Mouse (Mus musculus) hindbrain, embryonic 16.5 days (tissue): Measurements from ENCODE around the gene Wipi1. TPM values are rescaled to one million over a fixed set of nuclear protein-coding genes. Genes with fewer than 3 reads are reported as not detected.

Experiments used
- ATAC-seq: fragments of 200-750 bp; cut with Nextera tagmentation; 2 replicates; pipeline ENCODE4 v1.8.0; 2017; ENCODE audit warnings: moderate TSS enrichment, moderate library complexity
- H3K27ac ChIP-seq: fragments of 300-500 bp; sonication (generic); 2 replicates; pipeline ENCODE4 v1.5.1; 2014; ENCODE audit warnings: low read depth, mild to moderate bottlenecking, control low read depth, low read length, moderate library complexity
- H3K27me3 ChIP-seq: fragments of 300-500 bp; sonication (generic); replicated peaks from 2 replicates; pipeline ENCODE4 v1.6.1; 2014; ENCODE audit warnings: low read length; ENCODE audit not compliant: control insufficient read depth, insufficient read depth
- H3K36me3 ChIP-seq: fragments of 300-500 bp; sonication (generic); 2 replicates; pipeline ENCODE4 v1.6.1; 2014; ENCODE audit warnings: mild to moderate bottlenecking, low read length, moderate library complexity, mixed read lengths; ENCODE audit not compliant: control insufficient read depth, insufficient read depth
- H3K4me1 ChIP-seq: fragments of 300-500 bp; sonication (generic); 2 replicates; pipeline ENCODE4 v1.6.1; 2014; ENCODE audit warnings: low read depth, low read length; ENCODE audit not compliant: control insufficient read depth, insufficient read depth
- H3K4me2 ChIP-seq: fragments of 300-500 bp; sonication (generic); 2 replicates; pipeline ENCODE4 v1.6.1; 2014; ENCODE audit warnings: mild to moderate bottlenecking, low read length, control low read depth, moderate library complexity
- H3K4me3 ChIP-seq: fragments of 300-500 bp; sonication (generic); 2 replicates; pipeline ENCODE4 v1.5.1; 2014; ENCODE audit warnings: mild to moderate bottlenecking, low read length, control low read depth, moderate library complexity
- H3K9ac ChIP-seq: fragments of 300-500 bp; sonication (generic); 2 replicates; pipeline ENCODE4 v1.6.1; 2014; ENCODE audit warnings: low read depth, mild to moderate bottlenecking, control low read depth, low read length, moderate library complexity
- H3K9me3 ChIP-seq: fragments of 300-500 bp; sonication (generic); 2 replicates; pipeline ENCODE4 v1.6.1; 2014; ENCODE audit warnings: mild to moderate bottlenecking, low read length, moderate library complexity; ENCODE audit not compliant: control insufficient read depth
- WGBS: fragments of 180-500 bp; shearing (Covaris S2); extraction: QIAGEN DNeasy Blood & Tissue Kit; methylation state at CpG from one replicate; pipeline ENCODE4 v1.1.7; 2014; 5-methylcytosine and 5-hydroxymethylcytosine counted together
- polyA plus RNA-seq: library from polyadenylated mRNA; unstranded; fragments of >200 nt; fragmentation: Nextera tagmentation; extraction: Ambion mirVana; gene quantifications from 2 replicates; pipeline ENCODE4 v1.2.1, GENCODE M21; 2015

Gene Wipi1
- polyA plus RNA-seq, 1 experiment from 2014 or later = 18.9 TPM

DNA sequence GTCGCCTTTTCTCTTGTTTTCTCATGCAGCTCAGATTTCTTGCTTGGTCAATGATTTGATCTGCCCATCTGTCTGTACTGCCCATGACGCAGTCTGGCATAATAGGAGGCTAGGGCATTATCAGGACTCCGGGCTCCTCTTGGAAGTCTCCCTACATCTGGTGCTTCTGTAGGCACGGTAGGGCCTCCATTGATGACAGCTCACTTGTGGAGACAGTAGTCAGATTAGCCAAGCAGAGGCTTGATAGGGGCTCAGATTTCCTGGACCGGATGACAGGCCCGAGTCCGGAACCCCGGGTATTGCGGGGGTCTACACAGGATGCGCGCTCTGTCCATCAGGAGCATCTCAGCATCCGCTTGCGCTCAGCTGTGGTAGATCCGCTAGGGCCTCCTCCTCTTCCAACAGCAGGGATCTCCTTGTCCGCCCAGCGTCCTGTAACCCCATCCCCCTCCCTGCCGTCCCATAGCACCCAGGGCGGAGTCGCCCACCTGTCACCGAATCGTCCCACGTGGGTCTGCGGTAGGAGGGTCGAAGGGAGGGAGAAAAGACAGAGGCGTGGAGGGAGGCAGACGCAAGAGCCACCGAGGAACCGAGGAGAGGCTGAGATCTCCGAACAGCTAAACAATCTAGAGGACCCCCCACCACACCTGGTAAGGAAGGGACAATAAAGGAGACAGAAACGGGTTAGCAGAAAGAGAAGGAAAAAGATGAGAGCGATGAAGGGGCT is 38.4 kb upstream of the Wipi1 start:
- Histone ChIP-seq H3K9me3 (no peaks in the 10 kb centered on the region), H3K4me3 (peak overlapping the region; percentile 87), H3K27me3 (no peaks in the 10 kb centered on the region), H3K36me3 (no peaks in the 10 kb centered on the region), H3K27ac (peak overlapping the region; percentile 98), H3K9ac (peak overlapping the region; percentile 92), H3K4me2 (peak overlapping the region; percentile 69), H3K4me1 (peaks cover 37% of the 10 kb centered on the region)
- peak; percentile 86 for ATAC-seq
- 1% methylated on average over 31 of the region's 31 CpGs for WGBS

- WGBS = 24% methylated on average over 8 of the region's 8 CpGs
- peak within 1 kb of the TSS; percentile 92 for H3K9ac ChIP-seq
These were observed 37.4 kb upstream of the Wipi1 start, which contains the start of gene Prkar1a for GRCm38 (mm10) chr11:109649206-109649605. Gene Prkar1a (plus strand): TSS chr11:109649405.

DNA sequence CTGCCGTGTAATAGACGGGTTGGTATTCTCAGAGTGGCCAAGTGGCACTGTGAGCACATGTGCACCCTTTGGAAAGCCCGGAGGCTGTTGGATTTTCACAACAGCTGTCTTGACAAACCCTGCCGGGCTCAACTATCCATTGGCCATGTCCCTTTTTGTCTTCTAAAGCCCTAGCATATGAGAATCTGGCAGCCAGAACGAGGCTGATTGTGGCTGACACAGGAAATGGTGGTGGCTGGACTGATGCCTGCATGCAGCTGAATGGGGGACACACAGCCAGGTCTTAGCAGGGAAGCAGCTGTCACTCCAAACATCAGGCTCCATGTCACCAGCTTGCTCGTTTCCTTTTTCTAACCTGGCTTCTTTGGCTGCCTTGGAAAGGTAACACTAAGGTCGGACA is 36.7 kb upstream of the Wipi1 start:
- no peak for ATAC-seq
- no peaks in the 10 kb centered on the region for H3K9me3 ChIP-seq
- H3K9ac ChIP-seq = no peak overlapping the region
- no peaks in the 10 kb centered on the region for H3K36me3 ChIP-seq
- H3K4me1 ChIP-seq = peaks cover 32% of the 10 kb centered on the region
- peak overlapping the region; percentile 98 for H3K27ac ChIP-seq
- no peaks in the 10 kb centered on the region for H3K27me3 ChIP-seq
- no peak overlapping the region for H3K4me3 ChIP-seq
- 28% methylated on average over 7 of the region's 7 CpGs for WGBS
- peak overlapping the region; percentile 69 for H3K4me2 ChIP-seq

More at GRCm38 (mm10) chr11:109649206-109649605, 37.4 kb upstream of the Wipi1 start, which contains the start of gene Prkar1a:
- H3K36me3 ChIP-seq = no peaks in the 10 kb centered on the region
- peak within 1 kb of the TSS; percentile 69 for H3K4me2 ChIP-seq
- ATAC-seq = peak; percentile 25; the same call in 1 of the 2 replicates
- peaks cover 37% of the 10 kb centered on the region for H3K4me1 ChIP-seq
- peak within 1 kb of the TSS; percentile 87 for H3K4me3 ChIP-seq
- no peaks in the 10 kb centered on the region for H3K27me3 ChIP-seq
- no peaks in the 10 kb centered on the region for H3K9me3 ChIP-seq
- peak within 1 kb of the TSS; percentile 98 for H3K27ac ChIP-seq

- no peak overlapping the region for H3K27ac ChIP-seq
- H3K9ac ChIP-seq = no peak overlapping the region
- H3K4me3 ChIP-seq = no peak overlapping the region
- no peaks in the 10 kb centered on the region for H3K36me3 ChIP-seq
- H3K9me3 ChIP-seq = no peaks in the 10 kb centered on the region
- no peak overlapping the region for H3K4me2 ChIP-seq
- ATAC-seq = no peak
- H3K4me1 ChIP-seq = no peaks in the 10 kb centered on the region
- H3K27me3 ChIP-seq = no peaks in the 10 kb centered on the region
- WGBS = 80% methylated on average over 5 of the region's 5 CpGs
These were observed 29.9 kb upstream of the Wipi1 start for GRCm38 (mm10) chr11:109641498-109642222.

GRCm38 (mm10) chr11:109635871-109636395 is 24.2 kb upstream of the Wipi1 start:
- no peak for ATAC-seq
- H3K4me2 ChIP-seq = no peak overlapping the region
- no peak overlapping the region for H3K4me3 ChIP-seq
- H3K27ac ChIP-seq = no peak overlapping the region
- no peaks in the 10 kb centered on the region for H3K4me1 ChIP-seq
- H3K9me3 ChIP-seq = no peaks in the 10 kb centered on the region
- H3K9ac ChIP-seq = no peak overlapping the region
- WGBS = 68% methylated on average over 6 of the region's 6 CpGs
- no peaks in the 10 kb centered on the region for H3K27me3 ChIP-seq
- H3K36me3 ChIP-seq = no peaks in the 10 kb centered on the region

GRCm38 (mm10) chr11:109634928-109635327 is 23.2 kb upstream of the Wipi1 start:
- Histone ChIP-seq H3K9ac (no peak overlapping the region), H3K9me3 (no peaks in the 10 kb centered on the region), H3K27me3 (no peaks in the 10 kb centered on the region), H3K4me2 (no peak overlapping the region), H3K27ac (no peak overlapping the region), H3K36me3 (no peaks in the 10 kb centered on the region), H3K4me1 (no peaks in the 10 kb centered on the region), H3K4me3 (no peak overlapping the region)
- no peak for ATAC-seq
- WGBS = 81% methylated on average over 9 of the region's 9 CpGs

- peaks cover 3% of the 10 kb centered on the region; the same call in 1 of the 2 replicates for H3K9me3 ChIP-seq
- H3K4me1 ChIP-seq = no peaks in the 10 kb centered on the region
- 74% methylated on average over 10 of the region's 10 CpGs for WGBS
- H3K9ac ChIP-seq = no peak overlapping the region
- no peak overlapping the region for H3K4me2 ChIP-seq
- H3K27ac ChIP-seq = no peak overlapping the region
- no peak overlapping the region for H3K4me3 ChIP-seq
- H3K27me3 ChIP-seq = no peaks in the 10 kb centered on the region
- H3K36me3 ChIP-seq = no peaks in the 10 kb centered on the region
- ATAC-seq = no peak
These were observed 17.3 kb upstream of the Wipi1 start for GRCm38 (mm10) chr11:109629021-109629521.

DNA sequence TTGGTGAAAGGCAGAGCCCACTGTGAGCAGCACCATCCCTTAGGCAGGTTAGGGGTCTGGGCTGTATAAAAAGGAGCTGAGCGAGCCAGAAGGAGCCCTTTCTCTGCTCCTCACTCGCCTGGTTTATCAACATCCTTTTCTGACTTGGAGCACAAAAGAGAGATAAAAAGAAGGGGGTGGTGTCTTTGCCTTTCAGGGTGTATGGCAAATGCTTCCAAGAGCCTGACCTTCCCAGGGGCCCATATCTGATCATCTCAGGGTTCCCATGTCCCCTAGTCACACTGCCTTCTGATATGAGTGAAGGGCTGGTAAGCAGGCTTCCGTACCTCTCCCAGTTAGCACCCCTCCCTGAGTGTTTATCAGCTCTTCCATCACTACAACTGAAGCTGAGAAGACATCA is 16.3 kb upstream of the Wipi1 start:
- H3K4me1 ChIP-seq = no peaks in the 10 kb centered on the region

GRCm38 (mm10) chr11:109627648-109628047 is 15.9 kb upstream of the Wipi1 start:
- no peak overlapping the region for H3K4me2 ChIP-seq
- 94% methylated on average over 4 of the region's 4 CpGs for WGBS
- H3K4me3 ChIP-seq = no peak overlapping the region
- H3K27ac ChIP-seq = no peak overlapping the region
- H3K36me3 ChIP-seq = no peaks in the 10 kb centered on the region
- peaks cover 3% of the 10 kb centered on the region; the same call in 1 of the 2 replicates for H3K9me3 ChIP-seq
- H3K9ac ChIP-seq = no peak overlapping the region
- no peak for ATAC-seq
- H3K4me1 ChIP-seq = no peaks in the 10 kb centered on the region
- no peaks in the 10 kb centered on the region; the same call in 1 of the 2 replicates for H3K27me3 ChIP-seq

More for the DNA sequence above, 16.3 kb upstream of the Wipi1 start:
- Histone ChIP-seq H3K4me3 (no peak overlapping the region), H3K36me3 (no peaks in the 10 kb centered on the region), H3K9ac (no peak overlapping the region), H3K27me3 (no peaks in the 10 kb centered on the region; the same call in 1 of the 2 replicates), H3K9me3 (peaks cover 3% of the 10 kb centered on the region; the same call in 1 of the 2 replicates), H3K4me2 (no peak overlapping the region), H3K27ac (no peak overlapping the region)
- 92% methylated on average over 3 of the region's 3 CpGs for WGBS
- ATAC-seq = no peak
